15 mouse cellular contexts compared by ENCODE assay signal in genomic region chr8:11300436-11300835, GRCm38 (mm10). TPM values are rescaled to one million over a fixed set of nuclear protein-coding genes. Genes with fewer than 3 reads are reported as not detected.
DNase-seq lines count a peak whose midpoint lies in the region; ATAC-seq and TF ChIP-seq lines count a peak whose summit lies in the region.
"Had no signal": no experiment of that assay in that cellular context is flagged by ENCODE, and none has a peak within 500 bp of the region (broad histone marks: within the 10 kb centered on the region; RNA-seq: fewer than 3 reads in every experiment).

No protein-coding gene starts in this region.

- H3K27ac ChIP-seq in intestine, embryonic 15.5 days = no peak overlapping the region
- H3K27ac ChIP-seq in intestine, postnatal 0 days (ENCODE audit: low read depth, low read length) = no peak overlapping the region
- H3K27ac ChIP-seq in lung, embryonic 15.5 days = peak overlapping the region; percentile 87; the same call in 1 of the 2 replicates
- H3K27ac ChIP-seq in cerebellum, adult 2 months (ENCODE audit: insufficient read depth, low read length) = no peak overlapping the region
- H3K27ac ChIP-seq: embryonic facial prominence, embryonic 15.5 days; forebrain, embryonic 12.5 days; limb, embryonic 13.5 days; midbrain, embryonic 10.5 days; neural tube, embryonic 12.5 days had no signal

- peak; percentile 17; the same call in 1 of the 2 replicates for ATAC-seq in intestine, embryonic 15.5 days
- ATAC-seq in intestine, postnatal 0 days = no peak
- no peak for ATAC-seq in lung, embryonic 15.5 days (ENCODE audit: borderline replicate concordance, extremely low read depth, low FRiP score, low TSS enrichment)

- no peak for TF ChIP-seq CTCF in intestine, postnatal 0 days (IDR thresholded peaks at IDR 0.05; ENCODE audit: low read depth)
- no peak for TF ChIP-seq CTCF in cerebellum, adult 2 months (IDR thresholded peaks at IDR 0.05; ENCODE audit: borderline replicate concordance, insufficient read depth, low read depth, low read length)

- no peak overlapping the region for H3K4me3 ChIP-seq in intestine, embryonic 15.5 days (replicated peaks)
- H3K4me3 ChIP-seq in intestine, postnatal 0 days (ENCODE audit: low read depth, low read length) = no peak overlapping the region
- no peak overlapping the region for H3K4me3 ChIP-seq in lung, embryonic 15.5 days
- no peak overlapping the region for H3K4me3 ChIP-seq in cerebellum, adult 2 months (replicated peaks; ENCODE audit: insufficient read depth, low read depth, low read length)
- H3K4me3 ChIP-seq: embryonic facial prominence, embryonic 15.5 days; forebrain, embryonic 12.5 days; limb, embryonic 13.5 days; midbrain, embryonic 10.5 days; neural tube, embryonic 12.5 days had no signal

- H3K27me3 ChIP-seq in intestine, embryonic 15.5 days (replicated peaks) = no peaks in the 10 kb centered on the region
- H3K27me3 ChIP-seq in intestine, postnatal 0 days (replicated peaks; ENCODE audit: control insufficient read depth, insufficient read depth, low read length) = no peaks in the 10 kb centered on the region
- H3K27me3 ChIP-seq in lung, embryonic 15.5 days = no peaks in the 10 kb centered on the region
- H3K27me3 ChIP-seq in cerebellum, adult 2 months (ENCODE audit: control insufficient read depth, insufficient read depth, low read length) = no peaks in the 10 kb centered on the region; the same call in 1 of the 2 replicates
- H3K27me3 ChIP-seq: embryonic facial prominence, embryonic 15.5 days; forebrain, embryonic 12.5 days; neural tube, embryonic 12.5 days had no signal

- no peak overlapping the region for H3K4me2 ChIP-seq in intestine, embryonic 15.5 days (replicated peaks)
- no peak overlapping the region for H3K4me2 ChIP-seq in intestine, postnatal 0 days (replicated peaks; ENCODE audit: low read depth)
- H3K4me2 ChIP-seq in lung, embryonic 15.5 days = no peak overlapping the region
- H3K4me2 ChIP-seq: embryonic facial prominence, embryonic 15.5 days; forebrain, embryonic 12.5 days; limb, embryonic 13.5 days; neural tube, embryonic 12.5 days had no signal

- H3K9ac ChIP-seq in intestine, embryonic 15.5 days = no peak overlapping the region
- H3K9ac ChIP-seq in intestine, postnatal 0 days (ENCODE audit: low read depth, low read length) = no peak overlapping the region
- H3K9ac ChIP-seq in lung, embryonic 15.5 days = no peak overlapping the region
- H3K9ac ChIP-seq: embryonic facial prominence, embryonic 15.5 days; forebrain, embryonic 12.5 days; limb, embryonic 13.5 days; neural tube, embryonic 12.5 days had no signal

- no peak for DNase-seq in lung, postnatal 25 days (ENCODE audit: low spot score)
- peak; percentile 12 for DNase-seq in right cerebral cortex, postnatal 14 days
- DNase-seq in right cerebral cortex, postnatal 10 days (ENCODE audit: low spot score in 2 of 2) = no peak
- DNase-seq in cerebellum, adult 2 months = no peak
- DNase-seq: cerebellum, adult 18-20 months; gastrocnemius, postnatal 10 days; heart, postnatal 36 days had no signal

- H3K9me3 ChIP-seq in intestine, embryonic 15.5 days = no peaks in the 10 kb centered on the region
- H3K9me3 ChIP-seq in intestine, postnatal 0 days (ENCODE audit: control insufficient read depth) = no peaks in the 10 kb centered on the region
- no peaks in the 10 kb centered on the region for H3K9me3 ChIP-seq in lung, embryonic 15.5 days
- H3K9me3 ChIP-seq: embryonic facial prominence, embryonic 15.5 days; forebrain, embryonic 12.5 days; limb, embryonic 13.5 days; midbrain, embryonic 10.5 days; neural tube, embryonic 12.5 days had no signal

- peaks cover 32% of the 10 kb centered on the region for H3K4me1 ChIP-seq in intestine, embryonic 15.5 days (replicated peaks)
- peaks cover 2% of the 10 kb centered on the region for H3K4me1 ChIP-seq in intestine, postnatal 0 days (replicated peaks; ENCODE audit: control insufficient read depth, insufficient read depth, low read length)
- peaks cover 63% of the 10 kb centered on the region for H3K4me1 ChIP-seq in lung, embryonic 15.5 days
- no peaks in the 10 kb centered on the region for H3K4me1 ChIP-seq in cerebellum, adult 2 months (ENCODE audit: control insufficient read depth, insufficient read depth, low read length)
- H3K4me1 ChIP-seq: forebrain, embryonic 12.5 days; neural tube, embryonic 12.5 days had no signal

- WGBS in intestine, embryonic 15.5 days = 59% methylated on average over 8 of the region's 8 CpGs
- WGBS in intestine, postnatal 0 days = 71% methylated on average over 8 of the region's 8 CpGs
- WGBS in lung, embryonic 15.5 days = 52% methylated on average over 8 of the region's 8 CpGs
- 68% methylated on average over 8 of the region's 8 CpGs for WGBS in cerebellum, adult 2 months

- H3K36me3 ChIP-seq in intestine, embryonic 15.5 days = no peaks in the 10 kb centered on the region
- no peaks in the 10 kb centered on the region for H3K36me3 ChIP-seq in intestine, postnatal 0 days (ENCODE audit: control insufficient read depth, insufficient read depth)
- H3K36me3 ChIP-seq in lung, embryonic 15.5 days = no peaks in the 10 kb centered on the region
- H3K36me3 ChIP-seq: embryonic facial prominence, embryonic 15.5 days; forebrain, embryonic 12.5 days; limb, embryonic 13.5 days; midbrain, embryonic 10.5 days; neural tube, embryonic 12.5 days had no signal

- TF ChIP-seq POLR2A in cerebellum, adult 2 months (IDR thresholded peaks at IDR 0.05; ENCODE audit: borderline replicate concordance, insufficient read depth, low read length) = no peak

RNA-seq across cellular contexts. Expression of gene Col4a2, which starts 12.2 kb away (rescaled TPM):
- 60.2 and 61.4 TPM in 2 replicates for polyA plus RNA-seq in intestine, embryonic 15.5 days (2015; fragmentation: Nextera tagmentation; extraction: Ambion mirVana)
- 44.5 and 44.8 TPM in 2 replicates for polyA plus RNA-seq in intestine, postnatal 0 days (2015; fragmentation: Nextera tagmentation; extraction: Ambion mirVana)
- polyA plus RNA-seq in lung, embryonic 15.5 days (2015; fragmentation: Nextera tagmentation; extraction: Ambion mirVana) = 121 and 126 TPM in 2 replicates
- 13.8 and 15.0 TPM in 2 replicates for polyA plus RNA-seq in cerebellum, adult 2 months (2012; rRNA removed)

RNA-seq across cellular contexts. Expression of gene Col4a1, which starts 12.2 kb away (rescaled TPM):
- polyA plus RNA-seq in intestine, embryonic 15.5 days (2015; fragmentation: Nextera tagmentation; extraction: Ambion mirVana) = 161 and 170 TPM in 2 replicates
- 84.5 and 85.5 TPM in 2 replicates for polyA plus RNA-seq in intestine, postnatal 0 days (2015; fragmentation: Nextera tagmentation; extraction: Ambion mirVana)
- 335 and 360 TPM in 2 replicates for polyA plus RNA-seq in lung, embryonic 15.5 days (2015; fragmentation: Nextera tagmentation; extraction: Ambion mirVana)
- 14.8 and 15.6 TPM in 2 replicates for polyA plus RNA-seq in cerebellum, adult 2 months (2012; rRNA removed)
